Mouse (Mus musculus) spleen, adult 18-20 months (tissue): Measurements from ENCODE around the gene Il17rd.

Source experiments
- DNase-seq, 2 experiments: peaks; one replicate each; pipeline ENCODE4 v3.0.0; 2022; ENCODE audit warnings: mixed read lengths in 2 of 2

Gene Il17rd

GRCm38 (mm10) chr14:27038783-27039182 lies at the start of gene Il17rd:
Gene Il17rd, plus strand, starts transcription at chr14:27038941.
- DNase-seq = peak; percentile 80 to 84

DNA sequence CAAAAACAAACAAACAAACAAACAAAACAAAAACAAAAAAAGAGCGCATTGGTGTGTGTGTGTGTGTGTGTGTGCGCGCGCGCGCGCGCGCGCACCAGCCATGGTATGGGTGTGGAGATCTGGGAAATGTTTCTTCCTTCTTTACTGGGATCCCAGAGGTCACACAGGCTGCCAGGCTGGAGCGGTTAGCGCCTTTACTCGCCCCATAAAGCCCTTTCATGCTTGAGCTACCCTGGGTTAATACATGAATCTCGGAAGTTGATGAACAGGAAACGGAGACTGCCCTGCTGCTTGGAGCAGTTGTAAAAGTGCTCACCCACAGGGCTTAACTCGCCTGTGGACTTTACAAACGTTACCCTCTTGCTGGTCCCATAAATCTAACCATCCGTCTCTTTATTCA lies 47.1 kb upstream of the Il17rd start:
- DNase-seq = no peak

- no peak for DNase-seq
Measured at GRCm38 (mm10) chr14:26993427-26993826, 45.3 kb upstream of the Il17rd start.

DNA sequence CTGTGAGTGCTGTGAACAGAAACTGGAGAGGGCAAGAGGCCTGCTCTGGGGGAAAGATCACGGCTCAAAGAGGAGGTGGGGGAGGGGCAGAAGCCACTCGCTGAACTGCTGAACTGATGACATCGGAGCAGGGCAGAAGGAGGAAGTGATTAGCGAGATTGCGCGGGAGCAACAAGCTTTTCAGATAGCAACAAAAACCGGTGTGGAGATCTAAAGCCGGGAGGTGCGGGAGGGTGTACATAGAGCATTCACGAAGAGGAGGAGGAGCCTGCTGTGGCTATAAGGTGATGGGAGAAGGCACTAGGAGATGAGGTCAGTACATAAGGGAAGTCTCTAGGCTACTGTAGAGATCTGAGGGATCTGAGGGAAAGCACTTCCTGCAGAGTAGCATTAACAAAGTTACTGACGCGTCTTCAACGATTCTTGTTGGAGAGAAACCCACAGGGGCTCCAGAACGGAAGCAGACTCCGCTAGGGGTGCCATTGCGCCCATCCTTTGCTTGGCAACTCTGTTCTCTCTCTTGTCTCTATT lies 44.5 kb upstream of the Il17rd start, which contains the start of gene Hesx1:
Gene Hesx1 (plus strand): TSS at position 206 of the 531 bp plus-strand sequence.
- peak; percentile 35 to 47 for DNase-seq

GRCm38 (mm10) chr14:26996257-26996656 lies 42.5 kb upstream of the Il17rd start:
- no peak for DNase-seq

DNA sequence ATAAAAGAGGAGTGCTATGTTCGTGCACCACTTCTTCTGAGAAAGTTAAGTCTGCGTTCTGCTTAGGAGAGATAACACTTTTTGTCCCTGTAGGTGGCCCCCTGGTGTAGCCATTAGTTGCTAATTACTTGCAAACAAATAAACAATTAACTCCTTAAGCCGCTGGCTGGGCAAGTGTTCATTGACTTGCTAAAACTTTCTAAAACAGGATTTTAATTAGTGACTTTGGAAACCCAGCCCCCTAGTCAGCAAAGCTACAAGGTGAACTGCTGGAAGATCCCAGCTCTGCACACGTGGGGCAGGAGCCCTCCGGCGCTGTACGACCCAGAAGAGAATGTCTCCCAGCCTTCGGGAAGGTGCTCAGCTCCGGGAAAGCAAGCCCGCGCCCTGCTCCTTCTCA lies 38.4 kb upstream of the Il17rd start:
- DNase-seq = no peak

GRCm38 (mm10) chr14:27004906-27005305 lies 33.8 kb upstream of the Il17rd start:
- no peak for DNase-seq

DNA sequence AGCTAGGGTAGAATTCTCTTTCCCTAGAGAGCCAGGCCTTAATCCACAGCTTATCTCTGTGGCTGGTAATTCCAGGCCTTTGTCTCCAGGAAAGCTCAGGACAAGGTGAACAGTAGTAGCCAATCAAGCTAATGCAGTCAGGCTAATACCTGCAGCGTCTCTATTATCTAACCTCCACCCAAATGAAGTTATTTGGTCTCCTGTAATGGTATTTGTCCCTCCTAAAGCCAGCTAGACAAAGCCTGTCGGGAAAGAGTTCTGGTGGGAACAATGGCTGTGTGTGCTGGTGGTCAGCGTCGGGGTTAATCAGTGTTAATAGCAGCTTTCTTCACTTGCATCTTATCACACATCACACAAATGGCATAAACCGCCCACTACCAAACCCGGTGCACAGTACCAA lies 32.8 kb upstream of the Il17rd start:
- DNase-seq = no peak

DNA sequence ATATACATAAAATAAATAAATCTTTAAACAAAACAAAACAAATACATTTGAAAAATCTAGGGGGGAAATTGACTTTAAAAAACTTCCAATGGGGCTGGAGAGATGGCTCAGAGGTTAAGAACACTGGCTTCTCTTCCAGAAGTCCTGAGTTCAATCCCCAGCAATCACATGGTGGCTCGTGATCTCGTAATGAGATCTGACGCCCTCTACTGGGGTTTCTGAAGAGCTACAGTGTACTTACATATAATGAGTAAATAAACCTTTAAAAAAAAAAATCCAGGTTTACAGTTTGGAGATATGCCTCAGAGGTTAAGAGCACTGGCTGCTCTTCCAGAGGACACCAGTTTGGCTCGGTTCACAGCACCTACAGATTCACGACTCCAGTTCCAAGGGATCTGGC lies 27.2 kb upstream of the Il17rd start:
- DNase-seq = no peak

DNA sequence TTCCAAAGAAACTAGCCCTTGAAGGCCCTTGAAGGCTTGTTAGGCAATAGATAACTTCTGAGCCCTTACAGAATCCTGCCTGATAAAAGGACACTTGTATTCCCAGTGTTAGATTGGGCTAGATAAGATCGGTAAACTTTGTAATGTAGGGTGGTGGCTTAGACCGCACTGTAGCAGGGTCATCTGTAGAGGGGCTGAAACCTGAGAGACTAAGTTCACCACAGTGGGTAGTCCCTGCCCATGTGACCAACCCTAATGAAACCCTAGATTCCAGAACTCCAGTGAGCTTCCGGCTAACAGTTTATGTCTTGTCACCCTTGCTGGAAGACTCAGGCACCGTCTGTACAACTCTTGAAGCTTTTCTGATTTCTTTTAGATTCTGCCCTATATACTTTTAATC lies 25.1 kb upstream of the Il17rd start:
- DNase-seq = no peak

DNA sequence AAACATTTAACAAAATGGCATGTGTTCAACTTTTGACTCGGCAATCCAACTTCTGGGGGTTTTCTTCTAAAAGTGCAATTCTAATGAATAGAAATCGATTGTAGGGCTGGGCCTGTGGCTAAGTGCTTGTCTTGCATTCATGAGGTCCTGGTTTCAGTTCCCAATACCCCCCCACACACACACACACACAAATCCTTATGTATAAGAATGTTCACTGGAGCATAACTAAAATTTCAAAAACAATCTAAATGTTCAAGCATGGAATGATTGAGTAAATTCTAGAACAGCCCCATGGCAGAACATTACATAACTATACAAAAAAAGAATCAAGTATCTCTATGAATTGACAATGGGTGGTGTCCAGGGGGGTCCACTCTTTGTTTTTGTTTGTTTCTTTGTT lies 20.8 kb upstream of the Il17rd start:
- no peak for DNase-seq

DNA sequence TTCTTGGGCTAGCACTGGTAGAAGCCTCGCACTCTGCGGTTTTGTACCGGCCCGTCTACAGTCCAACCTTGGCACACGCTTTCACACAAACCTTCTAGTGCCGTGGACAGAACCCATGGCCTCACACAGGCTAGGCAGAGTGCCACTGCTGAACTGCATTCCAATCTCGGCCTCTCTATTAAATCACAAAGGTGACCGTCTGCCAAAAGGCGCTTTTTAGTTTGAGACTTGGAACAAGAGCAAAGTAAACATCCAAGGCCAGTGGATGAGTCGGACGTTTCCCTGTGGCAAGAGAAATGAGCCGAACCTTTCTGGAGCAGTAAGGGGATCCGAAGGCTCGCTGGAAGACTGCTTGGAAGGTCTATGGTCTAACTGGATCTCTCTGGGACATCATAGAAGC lies 18.9 kb upstream of the Il17rd start:
- no peak for DNase-seq

GRCm38 (mm10) chr14:27022876-27023275 lies 15.9 kb upstream of the Il17rd start:
- DNase-seq = peak; percentile 31 to 69

- no peak for DNase-seq
Measured at GRCm38 (mm10) chr14:27024664-27025063, 14.1 kb upstream of the Il17rd start.

- DNase-seq = no peak
Measured at GRCm38 (mm10) chr14:27029771-27030173, 9.0 kb upstream of the Il17rd start.

DNA sequence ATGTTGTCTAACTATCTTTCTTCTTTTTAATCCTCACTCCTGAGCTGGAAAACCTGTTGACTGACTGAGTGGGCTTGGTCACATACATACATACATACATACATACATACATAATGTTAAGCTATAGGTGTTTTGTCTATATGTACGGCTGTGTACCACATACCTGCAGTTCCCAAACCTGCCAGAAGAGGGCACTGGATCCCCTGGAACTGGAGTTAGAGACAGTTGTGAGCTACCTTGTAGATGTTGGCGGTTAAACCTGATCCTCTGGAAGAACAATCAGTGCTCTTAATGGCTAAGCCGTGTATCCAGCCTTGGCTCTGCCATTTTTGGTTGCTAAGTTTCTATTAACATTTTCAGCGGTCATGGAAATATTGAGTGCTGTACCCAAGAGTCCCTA lies 7.6 kb upstream of the Il17rd start:
- DNase-seq = peak; percentile 43 to 78

DNA sequence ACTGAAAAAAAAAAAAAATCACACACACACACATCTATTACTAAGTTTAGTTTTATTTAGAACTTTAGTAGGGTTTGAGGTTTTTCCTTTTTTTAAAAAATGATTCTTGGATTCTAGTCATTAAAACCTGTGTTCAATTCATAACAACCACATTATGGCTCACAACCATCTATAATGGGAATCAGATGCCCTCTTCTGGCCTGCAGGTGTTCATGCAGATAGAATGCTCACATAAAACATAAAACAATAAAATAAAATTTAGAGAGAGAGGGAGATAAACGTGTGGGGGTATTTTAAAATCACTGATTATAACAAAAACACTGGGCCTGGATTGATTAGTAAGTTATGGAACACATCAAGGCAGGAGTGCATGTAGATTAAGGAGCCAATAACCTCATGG lies 1.2 kb upstream of the Il17rd start:
- DNase-seq = no peak

- DNase-seq = peak in 1 of 2 experiments; percentile 16
Measured at GRCm38 (mm10) chr14:27039281-27040248, 824 bp downstream of the Il17rd start.

DNA sequence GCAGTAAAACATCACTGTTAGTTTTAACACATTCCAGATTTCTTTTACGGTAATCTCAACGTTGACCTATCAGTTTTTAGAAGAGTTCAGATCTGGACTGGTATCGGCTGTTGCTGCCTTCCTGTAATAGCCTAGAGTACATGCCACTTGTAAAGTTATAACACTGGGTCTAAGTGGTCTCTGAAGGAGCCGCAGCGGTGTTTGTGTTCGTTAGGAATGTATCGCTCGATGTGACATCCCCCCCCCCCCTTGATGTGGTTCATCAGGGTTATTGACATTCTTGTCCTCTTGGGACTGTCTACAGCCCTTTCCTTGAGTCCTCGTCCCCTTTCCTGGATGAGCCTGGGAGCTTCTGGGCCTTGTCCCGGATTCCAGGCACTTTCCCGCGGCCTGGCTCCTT lies 1.7 kb downstream of the Il17rd start:
- no peak for DNase-seq

GRCm38 (mm10) chr14:27042280-27042983 lies 3.7 kb downstream of the Il17rd start:
- DNase-seq = peak in 1 of 2 experiments; percentile 17

GRCm38 (mm10) chr14:27043416-27043815 lies 4.7 kb downstream of the Il17rd start:
- no peak for DNase-seq

- DNase-seq = peak in 1 of 2 experiments; percentile 19
Measured at GRCm38 (mm10) chr14:27044221-27044966, 5.7 kb downstream of the Il17rd start.

- peak; percentile 30 to 40 for DNase-seq
Measured at GRCm38 (mm10) chr14:27044967-27045361, 6.2 kb downstream of the Il17rd start.
